Mouse (Mus musculus) C3H10T1/2 (cell line): Measurements from ENCODE around the gene B4galt1. TPM values are rescaled to one million over a fixed set of nuclear protein-coding genes. Genes with fewer than 3 reads are reported as not detected.

ENCODE experiments used
- polyA plus RNA-seq, 2 experiments: library from polyadenylated mRNA; unstranded; fragments of >200 nt; fragmentation: generic; extraction: Trizol; gene quantifications; one replicate each; pipeline ENCODE4 v1.2.1; 2012; ENCODE audit warnings: missing spikeins in 2 of 2

The B4galt1 gene
- polyA plus RNA-seq, result 10 to 100 TPM in 1 of 2 experiments, 1 to 10 TPM in 1; 5.8 to 39.9 TPM

DNA sequence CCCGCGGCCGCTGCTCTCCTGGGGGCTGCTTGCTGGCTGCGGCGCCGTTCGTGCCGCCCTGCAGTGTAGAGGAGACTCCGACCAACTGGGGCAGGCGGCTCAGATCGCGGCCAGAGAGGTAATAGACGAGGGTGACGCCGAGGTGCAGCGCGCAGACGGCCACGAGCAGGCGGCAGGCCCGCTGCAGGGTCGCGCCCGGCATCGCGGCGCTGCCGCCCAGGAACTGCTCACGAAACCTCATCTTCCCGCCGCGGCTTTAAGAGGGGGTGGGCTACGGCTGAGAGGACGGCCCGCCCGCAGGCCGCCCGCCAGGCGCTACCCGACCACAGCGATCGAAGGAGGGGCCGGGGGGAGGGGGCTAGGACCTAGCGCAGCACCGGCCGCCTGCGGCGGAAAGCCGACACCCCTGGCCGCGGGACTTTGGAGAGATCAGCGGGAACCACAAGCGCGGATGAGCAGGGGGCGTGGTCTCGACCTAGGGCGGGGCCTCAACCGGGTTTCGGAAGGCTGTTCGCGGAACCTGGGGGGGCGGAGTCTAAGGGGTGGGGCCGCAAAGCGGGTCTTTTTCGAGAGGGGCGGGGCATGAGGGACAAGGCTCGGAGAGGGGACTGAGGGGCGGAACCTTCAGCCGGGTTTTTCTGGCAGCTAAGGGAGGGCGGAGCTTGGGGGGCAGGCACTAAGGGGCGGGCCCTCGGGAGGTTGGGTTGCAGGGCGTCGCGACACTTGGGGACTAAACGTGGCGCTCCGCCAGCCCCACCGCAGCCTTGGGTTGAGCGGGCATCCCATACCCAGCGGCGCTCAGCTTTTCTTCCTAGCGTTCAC lies at the start of gene B4galt1:
B4galt1 (minus strand) TSS at position 441 of the 822 bp plus-strand sequence.

DNA sequence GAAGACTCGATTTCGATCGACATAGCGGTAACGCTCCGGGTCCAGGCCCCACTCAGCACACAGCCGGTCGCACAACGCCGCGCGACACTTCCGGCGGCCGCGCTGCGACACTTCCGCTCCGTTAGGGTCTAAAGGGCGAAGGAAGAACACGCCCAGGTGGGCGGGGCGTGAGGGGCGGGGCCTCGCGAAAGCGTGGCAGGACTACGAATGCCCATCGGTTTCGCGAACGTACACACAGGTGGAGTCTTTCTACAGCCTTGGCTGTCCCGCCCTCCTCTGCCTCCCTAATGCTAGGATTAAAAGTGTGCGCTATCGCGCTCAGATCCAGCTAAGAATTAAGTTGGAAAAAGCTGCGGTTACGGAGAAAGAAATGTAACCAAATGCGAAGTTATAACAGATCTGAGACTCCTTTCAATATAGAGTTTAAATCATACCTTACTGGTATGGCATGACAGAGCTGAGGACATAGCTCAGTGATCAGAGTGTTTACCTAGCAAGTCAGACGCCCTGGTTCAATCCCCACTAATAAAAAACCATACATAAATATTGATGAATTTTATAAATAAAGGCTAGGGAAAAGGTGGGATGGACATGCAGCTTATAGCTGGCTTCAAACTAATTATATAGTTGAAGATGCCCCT lies 95.9 kb downstream of the B4galt1 start, which contains the start of gene Smu1:
Smu1 (minus strand) TSS at position 144 of the 641 bp plus-strand sequence.

Other genes with a start within 250 kb of the B4galt1 start
- gene Aptx, start 150.8 kb downstream of the B4galt1 start, polyA plus RNA-seq, result 10 to 100 TPM in 1 of 2 experiments, 1 to 10 TPM in 1; 6.8 to 26.6 TPM
- gene Dnaja1, start 131.9 kb downstream of the B4galt1 start, polyA plus RNA-seq, result 10 to 100 TPM in 1 of 2 experiments, 1 to 10 TPM in 1; 8.6 to 53.1 TPM
- 10 to 100 TPM; 22.2 to 69.0 TPM for gene Smu1, start 96.1 kb downstream of the B4galt1 start, polyA plus RNA-seq
- gene Spink4, start 66.0 kb upstream of the B4galt1 start, polyA plus RNA-seq, result under 1 TPM in 1 of 2 experiments, not detected in 1; 0.31 TPM
- gene Bag1, start 94.3 kb upstream of the B4galt1 start, polyA plus RNA-seq, result 100 to 1,000 TPM; 148 TPM
- 10 to 100 TPM in 1 of 2 experiments, 1 to 10 TPM in 1; 5.7 to 39.6 TPM for gene Chmp5, start 94.4 kb upstream of the B4galt1 start, polyA plus RNA-seq
- gene Nfx1, start 116.9 kb upstream of the B4galt1 start, polyA plus RNA-seq, result 10 to 100 TPM in 1 of 2 experiments, 1 to 10 TPM in 1; 7.2 to 30.1 TPM
- under 1 TPM in 1 of 2 experiments, not detected in 1; 0.06 TPM for gene Aqp7, start 194.1 kb upstream of the B4galt1 start, polyA plus RNA-seq
- 1 to 10 TPM in 1 of 2 experiments, under 1 TPM in 1; 0.60 to 1.5 TPM for gene Aqp3, start 244.2 kb upstream of the B4galt1 start, polyA plus RNA-seq